Mouse (Mus musculus) hematopoietic stem cell, adult 5-6 weeks (primary cell): Measurements from ENCODE around the gene Il27. TPM values are rescaled to one million over a fixed set of nuclear protein-coding genes. Genes with fewer than 3 reads are reported as not detected.
"Not testable (repeated sequence)": the region's sequence is repeated elsewhere in the genome, so short reads cannot be mapped to it uniquely, and the experiment has no call there.

Source experiments
- ATAC-seq, 2 experiments: fragments of 125-278 bp in 1 of 2; replicated peaks in 1 of 2; 2 replicates each; pipeline ENCODE4 v1.8.0; 2016 to 2017; ENCODE audit warnings: inconsistent platforms in 2 of 2, mild to moderate bottlenecking in 2 of 2, moderate number of reproducible peaks in 2 of 2, low read depth in 1 of 2, moderate TSS enrichment in 1 of 2; ENCODE audit not compliant: low FRiP score in 2 of 2, poor library complexity in 2 of 2, severe bottlenecking in 2 of 2, insufficient read depth in 1 of 2, low TSS enrichment in 1 of 2
- total RNA-seq: library from RNA; stranded (forward); fragments of 172-1452, 232-1000 nt; gene quantifications from 2 replicates; pipeline ENCODE4 v1.2.3, GENCODE M21; 2017

Il27 gene
- 3.2 and 3.6 TPM in 2 replicates for total RNA-seq

DNA sequence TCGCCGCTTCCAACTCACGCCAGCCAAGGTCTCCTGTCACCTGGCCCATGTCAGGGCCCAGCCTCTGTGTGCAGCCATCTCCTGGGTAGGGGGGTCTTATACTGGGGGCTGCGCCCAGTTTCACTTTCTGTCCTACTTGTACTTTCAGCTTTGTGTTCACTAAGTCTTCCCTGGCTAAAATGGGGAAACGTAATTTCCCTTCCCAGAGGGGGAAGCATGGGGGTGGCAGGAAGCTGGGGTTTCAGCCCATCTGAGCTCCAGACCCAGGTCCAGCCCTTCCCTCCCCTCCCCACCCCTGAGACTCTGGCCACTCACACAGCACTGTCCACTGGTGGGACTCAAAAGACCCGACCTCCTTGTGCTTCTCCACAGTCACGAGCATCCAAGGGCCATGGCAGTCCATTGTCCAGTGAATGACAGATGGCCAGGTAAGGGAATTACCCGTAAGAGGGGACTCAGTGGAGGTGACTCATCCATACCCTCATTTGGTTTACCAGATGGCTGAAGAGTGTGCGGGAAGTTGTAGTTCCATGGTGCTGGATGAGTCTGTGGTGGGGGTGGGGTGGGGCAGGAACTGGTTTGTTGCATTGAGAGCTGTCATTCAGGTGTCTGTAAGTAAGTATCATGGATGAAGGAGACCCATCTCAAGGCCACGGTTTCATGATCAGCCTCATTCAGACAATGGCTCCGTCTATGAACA lies at the start of gene Il27:
TSS of gene Il27 (minus strand) at position 80 of the 700 bp plus-strand sequence.
- peak; percentile 44 to 51; a peak in 3 of 4 replicates for ATAC-seq

- ATAC-seq, result no peak
Measured at GRCm38 (mm10) chr7:126644345-126644744, 49.6 kb upstream of the Il27 start.

DNA sequence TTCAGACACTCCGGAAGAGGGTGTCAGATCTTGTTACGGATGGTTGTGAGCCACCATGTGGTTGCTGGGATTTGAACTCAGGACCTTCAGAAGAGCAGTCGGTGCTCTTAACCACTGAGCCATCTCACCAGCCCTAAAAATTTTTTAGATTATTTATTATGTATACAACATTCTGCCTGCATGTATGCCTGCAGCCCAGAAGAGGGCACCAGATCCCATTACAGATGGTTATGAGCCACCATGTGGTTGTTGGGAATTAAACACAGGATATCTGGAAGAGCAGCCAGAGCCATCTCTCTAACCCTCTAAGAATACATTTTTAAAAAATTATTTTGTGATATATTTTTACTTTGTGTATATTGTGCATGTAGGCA lies 48.5 kb upstream of the Il27 start:
- ATAC-seq, result not testable (repeated sequence)

GRCm38 (mm10) chr7:126642545-126643243 lies 48.0 kb upstream of the Il27 start:
- ATAC-seq, result no peak

- ATAC-seq, result peak; percentile 57 to 64; a peak in 3 of 4 replicates
Measured at GRCm38 (mm10) chr7:126636733-126637520, 42.2 kb upstream of the Il27 start.

DNA sequence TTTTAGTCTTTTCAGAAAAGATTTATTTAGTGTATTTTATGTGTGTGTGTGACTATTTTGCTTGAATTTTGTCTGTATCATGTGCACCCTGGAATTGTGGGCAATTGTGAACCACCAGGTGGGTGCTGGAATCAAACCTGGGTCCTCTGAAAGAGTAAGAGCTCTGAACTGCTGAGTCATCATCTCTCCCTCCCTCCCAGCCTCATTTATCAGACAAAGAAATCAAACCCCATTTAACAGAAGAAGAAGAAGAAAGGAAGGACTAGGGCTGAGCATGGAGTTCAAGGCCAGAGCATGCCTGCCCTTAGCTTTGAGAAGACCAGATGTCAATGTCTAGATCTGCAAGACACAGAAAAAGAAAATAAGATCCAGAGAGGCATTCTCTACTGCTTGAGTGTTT lies 40.6 kb upstream of the Il27 start:
- ATAC-seq, result no peak

DNA sequence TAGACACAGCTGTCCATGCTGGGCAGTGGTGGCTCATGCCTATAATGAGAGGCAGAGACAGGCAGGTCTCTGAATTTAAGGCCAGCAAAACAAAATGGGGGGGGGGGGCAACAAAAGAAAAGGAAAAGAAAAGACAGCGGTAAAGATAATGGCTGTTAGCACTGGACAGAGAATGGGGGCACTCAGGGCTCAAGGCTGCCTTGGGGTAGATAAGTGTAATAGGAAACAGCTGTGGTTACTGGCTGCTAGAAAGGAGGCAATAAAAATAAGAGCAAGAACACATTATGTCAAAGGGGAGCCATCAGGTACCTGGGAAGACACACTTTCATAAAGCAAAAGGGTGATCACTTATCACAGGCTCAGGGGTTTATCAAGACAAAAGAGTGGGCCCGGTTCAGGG lies 37.7 kb upstream of the Il27 start:
- no peak for ATAC-seq

DNA sequence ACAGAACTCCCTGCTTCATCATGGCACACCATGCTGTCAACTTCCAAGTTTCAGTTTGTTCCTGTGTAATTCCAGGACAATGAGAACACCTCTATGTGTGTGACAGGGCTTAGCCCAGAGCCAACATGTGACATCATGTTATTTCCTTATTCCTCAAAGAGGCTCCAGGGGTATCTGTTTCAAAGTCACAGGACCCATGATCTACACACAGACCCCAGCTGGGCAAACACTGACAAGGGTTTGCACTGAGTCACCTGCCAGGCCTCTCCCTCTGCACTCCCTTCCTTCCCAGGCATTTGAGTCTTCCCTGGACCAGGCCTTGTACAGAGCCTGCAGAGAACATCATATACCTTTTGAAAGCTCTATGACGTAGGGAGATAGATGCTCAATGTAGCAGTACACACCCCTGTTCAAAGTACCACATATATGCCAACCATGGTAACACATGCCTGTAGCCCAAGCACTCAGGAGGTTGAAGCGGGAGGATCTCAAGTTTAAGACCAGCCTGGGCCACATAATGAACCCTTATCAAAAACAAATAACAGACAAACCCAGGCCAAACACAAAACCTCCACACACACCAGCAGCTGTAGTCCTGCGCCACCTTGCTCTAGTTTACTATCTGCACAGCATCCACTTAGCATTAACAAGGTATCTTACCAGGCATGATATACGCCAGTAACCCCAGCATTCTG lies 36.2 kb upstream of the Il27 start, which contains the start of gene Nupr1:
TSS of gene Nupr1 (minus strand) at position 38 of the 695 bp plus-strand sequence.
- no peak for ATAC-seq

DNA sequence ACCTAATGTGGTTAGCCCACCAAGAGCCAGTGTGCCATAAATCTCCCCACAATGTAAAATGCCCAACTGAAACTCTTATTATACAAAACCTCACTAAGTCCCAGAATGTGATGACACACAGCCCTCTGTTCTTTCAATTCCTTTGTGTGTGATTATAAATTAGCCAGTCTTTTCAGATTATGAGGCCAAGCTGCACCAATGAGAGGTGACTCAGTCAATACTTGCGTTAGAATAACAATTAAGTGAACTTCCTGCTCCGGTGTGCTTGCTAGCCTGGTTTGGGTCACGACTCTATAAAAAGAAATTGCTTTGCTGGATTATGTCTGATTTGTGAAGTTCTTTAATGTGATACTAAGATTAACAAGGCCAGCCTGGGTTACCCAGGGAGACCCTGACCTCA lies 35.2 kb upstream of the Il27 start:
- no peak for ATAC-seq

DNA sequence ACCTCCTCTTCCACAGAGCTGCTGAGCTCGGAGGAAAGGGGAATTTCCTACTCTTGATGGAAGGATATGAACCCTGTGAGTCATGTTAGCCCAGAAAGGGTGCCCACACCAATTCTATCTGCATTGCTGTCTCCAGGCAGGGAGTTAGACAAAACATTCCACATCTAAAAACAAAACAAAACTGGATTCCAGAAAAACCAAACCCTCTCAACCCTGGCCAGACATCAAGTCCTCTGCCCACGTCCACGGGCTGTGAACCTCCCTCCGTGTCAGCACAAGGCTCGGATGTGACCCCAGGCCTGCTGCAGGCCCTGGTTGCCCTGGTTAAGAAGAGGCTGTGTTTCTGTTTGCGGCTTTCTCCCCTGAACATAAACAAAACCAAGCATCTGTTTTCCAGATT lies 33.4 kb upstream of the Il27 start:
- ATAC-seq, result no peak

DNA sequence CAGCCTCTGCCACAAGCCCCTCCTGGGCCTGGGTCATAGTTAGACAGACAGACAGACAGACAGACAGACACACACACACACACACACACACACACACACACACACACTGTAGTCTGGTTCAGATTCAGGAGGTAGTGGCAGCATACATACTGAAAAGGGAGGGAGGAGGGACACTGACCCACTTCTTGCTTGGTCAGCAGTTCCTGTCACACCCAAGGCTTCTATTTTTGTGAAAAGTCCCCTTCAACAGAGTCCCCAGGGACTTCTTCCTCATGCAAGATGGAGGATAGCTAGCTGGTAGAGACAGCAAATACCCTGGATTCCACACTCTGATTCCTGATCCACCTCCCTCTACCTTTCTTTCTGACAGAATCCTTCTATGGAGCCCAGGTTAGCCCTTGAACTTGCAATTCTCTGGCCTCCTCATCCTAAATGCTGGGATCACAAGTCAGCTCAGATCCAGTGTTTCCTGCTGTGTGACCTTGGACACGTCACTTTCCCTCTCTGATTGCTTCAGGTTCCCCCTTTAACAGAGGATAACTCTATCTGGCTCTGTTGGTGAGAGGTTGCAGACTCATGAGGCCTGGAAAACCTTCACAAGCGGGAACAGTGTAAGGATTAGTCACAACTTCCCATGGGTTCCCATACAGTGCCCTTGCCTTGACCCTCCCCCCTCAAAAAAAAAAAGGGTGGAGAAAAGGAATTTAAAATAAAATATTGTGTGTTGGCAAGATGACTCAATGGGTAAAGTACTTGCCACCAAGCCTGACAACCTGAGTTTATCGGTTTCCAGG lies 31.3 kb upstream of the Il27 start:
- ATAC-seq, result no peak

DNA sequence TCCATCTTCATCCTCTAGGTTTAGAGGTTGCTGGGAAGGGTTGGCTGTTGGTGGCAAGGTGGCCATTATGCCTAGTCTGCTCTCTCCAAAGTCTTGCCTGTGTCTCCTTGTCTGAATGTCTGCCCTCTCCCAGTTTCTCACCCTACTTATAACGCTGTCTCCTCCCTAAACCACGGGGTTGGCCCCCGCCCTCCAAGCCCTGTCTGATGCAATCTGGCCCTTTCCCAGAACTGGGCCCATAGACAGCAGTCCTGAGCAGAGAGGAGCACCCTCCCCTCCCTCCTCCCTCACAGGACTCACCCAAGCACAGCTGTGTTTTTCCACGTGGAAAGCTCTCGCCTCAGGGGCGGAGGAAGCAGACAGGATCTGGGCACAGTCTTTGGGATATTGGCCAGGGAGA lies 30.6 kb upstream of the Il27 start:
- no peak for ATAC-seq

DNA sequence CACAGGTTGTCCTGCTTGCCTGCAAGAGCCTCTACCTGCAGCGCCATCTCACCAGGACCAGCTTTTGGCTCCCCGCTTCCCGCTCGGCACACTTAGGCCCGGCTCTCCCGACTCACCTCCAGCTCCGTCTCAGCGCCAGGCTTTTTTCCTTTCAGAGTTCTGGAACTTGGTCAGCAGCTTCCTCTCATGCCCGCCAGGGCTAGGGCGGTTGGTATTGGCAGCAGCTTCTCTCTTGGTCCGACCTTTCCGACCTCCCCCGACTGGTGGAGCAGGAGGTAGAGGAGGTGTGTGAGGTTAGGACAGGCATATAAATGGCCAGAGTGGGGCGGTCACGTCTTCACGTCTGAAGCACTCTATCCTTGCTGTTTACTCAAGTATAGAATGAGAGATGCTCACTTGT lies 30.0 kb upstream of the Il27 start:
- no peak for ATAC-seq

DNA sequence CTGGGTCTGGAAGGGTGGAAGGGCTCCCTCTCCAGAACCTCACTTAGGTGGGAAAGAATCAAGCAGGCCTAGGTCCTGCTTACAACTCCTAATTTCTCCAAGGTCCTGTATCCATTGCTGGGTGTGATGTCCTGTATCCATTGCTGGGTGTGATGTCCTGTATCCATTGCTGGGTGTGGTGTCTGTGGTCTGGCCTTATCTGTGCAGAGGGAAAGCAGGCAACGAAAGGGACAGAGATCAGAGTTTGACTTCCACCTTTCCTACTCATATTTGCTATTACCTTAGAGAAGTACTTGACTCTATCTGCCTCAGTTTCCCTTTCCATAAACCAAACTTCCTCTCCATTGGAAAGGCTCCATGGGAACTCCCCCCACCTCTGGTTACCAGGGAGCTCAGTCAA lies 28.6 kb upstream of the Il27 start:
- ATAC-seq, result no peak

- ATAC-seq, result peak; percentile 54 to 60
Measured at GRCm38 (mm10) chr7:126621452-126622359, 27.0 kb upstream of the Il27 start.
